Mouse (Mus musculus) forebrain, embryonic 14.5 days (tissue): ENCODE results near the gene Gsg1l. TPM values are rescaled to one million over a fixed set of nuclear protein-coding genes. Genes with fewer than 3 reads are reported as not detected.

Source experiments
- polyA plus RNA-seq: library from polyadenylated mRNA; unstranded; fragments of >200 nt; fragmentation: Nextera tagmentation; extraction: Ambion mirVana; gene quantifications from 2 replicates; pipeline ENCODE4 v1.2.1, GENCODE M21; 2014

Gene Gsg1l
- polyA plus RNA-seq, 1 experiment from 2014 or later, result 5.0 TPM

Other genes starting within 250 kb of the Gsg1l start
- gene Xpo6, start 118.1 kb upstream of the Gsg1l start, polyA plus RNA-seq, result 46.1 and 48.6 TPM in 2 replicates
- 289 and 315 TPM in 2 replicates for gene Sbk1, start 190.2 kb upstream of the Gsg1l start, polyA plus RNA-seq